Mouse (Mus musculus) right cerebral cortex, adult 2 months (tissue): ENCODE measurements around the gene Gm49383.
"Not testable (repeated sequence)": the region's sequence is repeated elsewhere in the genome, so short reads cannot be mapped to it uniquely, and the experiment has no call there.

ENCODE experiments used
- DNase-seq, 2 experiments: peaks; one replicate each; pipeline ENCODE4 v3.0.0; 2021 to 2022; ENCODE audit warnings: low spot score in 2 of 2

Gm49383 gene

GRCm38 (mm10) chr12:69198985-69199384 lies 2.1 kb upstream of the Gm49383 start:
- no peak for DNase-seq

- peak; percentile 74 to 75 for DNase-seq
These were observed 1.2 kb upstream of the Gm49383 start, which contains the start of gene Dnaaf2 for GRCm38 (mm10) chr12:69198164-69198535. Dnaaf2 (minus strand) TSS chr12:69198429.

DNA sequence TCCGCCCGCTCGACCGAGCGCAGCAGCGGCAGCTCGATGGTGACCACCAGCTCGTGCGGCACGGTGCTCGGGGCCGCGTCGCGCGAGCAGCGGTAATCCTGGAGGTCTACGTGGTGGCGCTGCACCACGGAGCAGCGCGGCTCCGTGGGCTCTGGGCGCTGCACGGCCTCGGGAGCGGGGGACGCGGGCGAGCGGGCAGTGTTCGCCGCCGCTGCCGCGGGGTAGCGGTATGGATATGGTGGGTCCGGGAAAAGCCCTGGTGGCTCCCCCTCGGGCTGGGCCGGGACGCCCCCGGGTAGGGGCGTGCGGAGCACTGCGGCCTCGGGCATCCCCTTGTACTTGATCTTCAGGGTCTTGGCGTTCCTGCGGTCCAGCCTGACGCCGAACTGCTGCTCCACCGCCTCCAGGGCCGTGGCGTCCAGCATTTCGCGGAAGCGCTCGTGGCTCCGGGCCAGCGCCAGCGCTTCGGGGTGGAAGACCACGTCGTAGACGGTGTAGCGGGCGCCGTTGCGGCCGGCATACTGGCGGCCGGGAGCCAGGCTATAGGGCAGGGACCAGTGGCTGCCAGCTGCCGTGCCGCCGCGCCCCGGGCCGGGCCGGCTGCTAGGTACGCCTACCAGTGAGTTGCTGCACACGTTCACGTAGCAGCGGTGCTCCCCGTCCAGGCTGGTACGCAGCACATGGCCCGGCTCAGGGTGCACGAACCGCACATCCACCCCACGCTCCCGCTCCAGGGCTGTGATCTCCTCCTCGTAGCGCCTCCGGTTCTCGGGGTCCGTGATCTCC lies 667 bp upstream of the Gm49383 start:
- DNase-seq, result peak in 1 of 2 experiments; percentile 43

DNA sequence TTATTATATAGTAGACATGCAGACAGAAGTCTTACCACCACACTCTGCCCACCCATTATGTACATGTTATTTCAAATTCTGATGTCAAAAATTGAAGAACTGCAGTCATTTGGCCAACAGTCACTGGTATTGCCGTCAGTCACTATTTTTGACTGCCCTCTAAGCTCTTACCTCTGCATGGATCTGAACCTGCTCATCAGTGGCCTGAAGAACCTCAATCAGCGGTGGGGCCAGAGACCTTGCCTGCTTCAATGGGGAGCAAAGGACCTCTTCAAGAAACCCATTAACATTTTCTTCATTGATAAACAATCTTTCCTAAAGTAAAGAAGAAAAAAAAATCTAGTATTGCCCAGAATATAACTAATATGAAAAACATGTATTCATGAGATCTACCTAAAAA lies 4.3 kb downstream of the Gm49383 start:
- no peak for DNase-seq

GRCm38 (mm10) chr12:69191396-69191795 lies 5.5 kb downstream of the Gm49383 start:
- no peak for DNase-seq

DNA sequence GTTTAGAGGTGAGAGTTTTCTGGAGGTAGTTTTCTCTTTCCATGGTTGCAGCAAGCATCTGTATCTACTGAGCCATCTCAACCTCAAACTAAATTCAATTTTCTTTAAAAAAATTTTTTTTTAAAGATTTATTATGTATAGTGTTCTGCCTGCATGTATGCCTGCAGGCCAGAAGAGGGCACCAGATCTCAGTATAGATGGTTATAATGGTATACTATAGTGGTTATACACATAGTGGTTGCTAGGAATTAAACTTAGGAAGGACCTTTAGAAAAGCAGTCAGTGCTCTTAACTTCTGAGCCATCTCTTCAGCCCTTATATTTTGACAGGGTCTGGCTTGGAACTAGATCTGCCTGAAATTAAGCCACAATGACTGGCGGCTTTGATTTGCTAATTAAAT lies 6.4 kb downstream of the Gm49383 start:
- DNase-seq, result no peak

GRCm38 (mm10) chr12:69190074-69190473 lies 6.8 kb downstream of the Gm49383 start:
- DNase-seq, result no peak

- no peak for DNase-seq
These were observed 10.0 kb downstream of the Gm49383 start for GRCm38 (mm10) chr12:69186811-69187471.

DNA sequence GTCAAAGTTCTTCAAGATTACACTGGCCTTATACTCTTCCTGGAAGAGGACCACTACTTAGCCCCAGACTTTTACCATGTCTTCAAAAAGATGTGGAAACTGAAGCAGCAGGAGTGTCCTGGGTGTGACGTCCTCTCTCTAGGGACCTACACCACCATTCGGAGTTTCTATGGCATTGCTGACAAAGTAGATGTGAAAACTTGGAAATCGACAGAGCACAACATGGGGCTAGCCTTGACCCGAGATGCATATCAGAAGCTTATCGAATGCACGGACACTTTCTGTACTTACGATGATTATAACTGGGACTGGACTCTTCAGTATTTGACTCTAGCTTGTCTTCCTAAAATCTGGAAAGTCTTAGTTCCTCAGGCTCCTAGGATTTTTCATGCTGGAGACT lies 11.5 kb downstream of the Gm49383 start:
- DNase-seq, result no peak

DNA sequence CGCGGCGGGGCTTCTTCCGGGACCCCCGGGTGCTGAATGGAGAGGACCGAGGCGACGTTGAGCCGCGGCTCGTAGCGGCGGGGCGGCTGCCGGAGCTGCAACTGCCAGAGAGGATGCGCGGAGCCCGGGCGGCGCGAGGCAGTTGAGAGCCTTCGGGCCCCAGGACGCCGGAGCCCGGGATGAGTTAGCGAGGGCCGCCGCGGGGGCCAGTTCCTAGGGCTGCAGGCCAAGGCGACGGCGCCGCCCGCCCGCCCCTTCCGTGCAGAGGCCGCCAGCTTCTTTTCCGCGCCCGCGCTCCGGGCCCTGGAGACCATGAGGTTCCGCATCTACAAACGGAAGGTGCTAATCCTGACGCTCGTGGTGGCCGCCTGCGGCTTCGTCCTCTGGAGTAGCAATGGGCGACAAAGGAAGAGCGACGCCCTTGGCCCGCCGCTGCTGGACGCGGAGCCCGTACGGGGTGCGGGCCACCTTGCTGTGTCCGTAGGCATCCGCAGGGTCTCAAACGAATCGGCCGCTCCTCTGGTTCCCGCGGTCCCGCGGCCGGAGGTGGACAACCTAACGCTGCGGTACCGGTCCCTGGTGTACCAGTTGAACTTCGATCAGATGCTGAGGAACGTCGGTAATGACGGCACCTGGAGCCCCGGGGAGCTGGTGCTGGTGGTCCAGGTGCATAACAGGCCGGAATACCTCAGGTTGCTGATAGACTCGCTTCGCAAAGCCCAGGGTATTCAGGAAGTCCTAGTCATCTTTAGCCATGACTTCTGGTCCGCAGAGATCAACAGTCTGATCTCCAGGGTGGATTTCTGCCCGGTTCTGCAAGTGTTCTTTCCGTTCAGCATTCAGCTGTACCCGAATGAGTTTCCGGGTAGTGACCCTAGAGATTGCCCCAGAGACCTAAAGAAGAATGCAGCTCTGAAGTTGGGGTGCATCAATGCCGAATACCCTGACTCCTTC lies 12.3 kb downstream of the Gm49383 start:
- DNase-seq, result peak; percentile 44 to 59

DNA sequence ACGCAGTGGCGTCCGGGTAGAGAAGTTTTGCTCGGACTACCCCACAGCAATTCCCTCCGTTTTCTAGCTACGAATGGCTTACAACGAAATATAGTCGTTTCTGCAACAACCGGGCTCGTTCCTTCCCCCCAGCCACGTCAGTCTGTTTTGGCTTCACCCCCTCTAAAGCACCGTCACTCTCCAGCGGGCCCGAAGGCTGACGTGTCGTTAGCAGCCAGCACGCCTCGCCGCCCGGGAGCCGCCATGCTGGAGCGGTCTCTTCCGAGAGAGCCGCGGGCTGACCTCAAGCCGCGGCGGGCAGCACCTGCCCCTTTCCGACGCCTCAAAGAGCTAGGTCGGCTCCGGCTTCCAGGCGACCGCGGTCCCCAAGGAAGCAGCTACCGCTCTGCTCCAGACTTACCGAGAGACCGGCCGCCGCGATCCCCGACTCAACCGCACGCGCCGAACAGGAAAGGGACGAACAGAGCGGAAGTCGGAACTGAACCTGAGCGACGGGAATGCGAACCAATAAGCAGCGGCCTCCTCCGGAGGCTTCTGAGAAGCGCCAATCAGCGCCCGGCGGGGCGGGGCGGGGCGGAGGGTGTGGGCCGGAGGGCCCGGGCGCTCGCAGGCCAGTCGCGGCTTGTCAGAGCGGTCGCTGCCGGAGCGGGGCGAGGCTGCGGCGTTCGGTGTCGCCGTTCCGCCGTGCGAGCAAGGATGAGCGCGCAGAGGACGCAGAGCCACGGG lies 13.2 kb downstream of the Gm49383 start, which contains the start of the genes Rpl36al and Mgat2:
Gene Rpl36al (minus strand): TSS at position 501 of the 726 bp plus-strand sequence.
Gene Mgat2 (plus strand): TSS at position 575 of the 726 bp plus-strand sequence.
- peak; percentile 98 to 99 for DNase-seq

DNA sequence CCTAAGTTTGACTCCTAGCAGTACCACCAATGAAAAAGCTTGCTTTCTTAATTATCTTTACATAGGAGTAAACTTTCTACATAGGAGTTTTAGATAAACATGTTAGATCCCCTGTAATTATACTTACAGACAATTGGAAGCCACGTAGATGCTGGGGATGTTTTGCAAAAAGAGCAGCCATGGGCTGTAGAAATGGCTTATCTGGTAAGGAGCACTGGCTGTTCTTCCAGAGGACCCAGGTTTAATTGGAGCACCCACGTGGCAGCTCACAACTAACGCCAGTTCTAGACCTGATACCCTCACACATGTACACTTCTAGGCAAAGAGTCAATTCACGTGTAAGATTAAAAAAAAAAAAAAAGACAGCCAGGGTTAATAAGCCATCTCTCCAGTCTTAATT lies 15.1 kb downstream of the Gm49383 start:
- no peak for DNase-seq

DNA sequence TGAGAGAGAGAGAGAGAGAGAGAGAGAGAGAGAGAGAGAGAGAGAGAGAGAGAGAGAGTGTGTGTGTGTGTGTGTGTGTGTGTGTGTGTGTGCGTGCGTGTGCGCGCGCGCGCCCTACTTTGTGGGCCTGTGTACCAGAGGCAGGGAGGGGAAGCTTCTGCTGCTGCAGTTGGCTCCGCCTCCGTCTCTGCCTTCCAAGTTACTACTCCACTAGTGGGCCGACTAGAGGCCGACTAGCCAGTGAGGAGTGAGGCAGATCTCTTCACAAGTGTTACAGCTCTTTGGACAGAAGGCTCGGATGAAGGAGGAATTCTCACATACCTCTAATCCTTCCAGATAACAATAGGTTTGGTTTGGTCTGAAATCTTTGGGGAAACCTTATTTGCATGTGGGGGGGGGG lies 17.5 kb downstream of the Gm49383 start:
- no peak for DNase-seq

DNA sequence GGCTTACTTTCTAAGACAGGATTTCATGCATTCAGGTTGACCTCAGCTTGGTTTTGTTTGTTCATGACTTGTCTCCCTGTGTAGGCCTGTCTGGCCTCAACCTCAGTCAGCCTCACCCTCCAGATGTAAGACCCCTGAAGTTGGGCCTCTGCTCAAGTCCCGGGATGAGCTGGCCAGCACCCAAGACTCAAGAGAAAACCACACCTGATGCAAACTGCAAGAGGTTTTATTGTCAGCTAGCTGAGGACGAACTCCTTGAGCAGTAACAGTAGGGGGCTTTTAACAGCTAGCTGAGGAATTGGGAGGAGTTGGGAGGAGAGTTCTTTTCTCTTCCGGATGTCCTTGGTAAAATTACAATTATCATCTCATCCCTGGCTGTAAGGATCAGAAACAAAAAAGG lies 19.4 kb downstream of the Gm49383 start:
- no peak for DNase-seq

- DNase-seq, result no peak
These were observed 20.9 kb downstream of the Gm49383 start for GRCm38 (mm10) chr12:69175975-69176374.

GRCm38 (mm10) chr12:69171307-69171706 lies 25.6 kb downstream of the Gm49383 start:
- no peak for DNase-seq

DNA sequence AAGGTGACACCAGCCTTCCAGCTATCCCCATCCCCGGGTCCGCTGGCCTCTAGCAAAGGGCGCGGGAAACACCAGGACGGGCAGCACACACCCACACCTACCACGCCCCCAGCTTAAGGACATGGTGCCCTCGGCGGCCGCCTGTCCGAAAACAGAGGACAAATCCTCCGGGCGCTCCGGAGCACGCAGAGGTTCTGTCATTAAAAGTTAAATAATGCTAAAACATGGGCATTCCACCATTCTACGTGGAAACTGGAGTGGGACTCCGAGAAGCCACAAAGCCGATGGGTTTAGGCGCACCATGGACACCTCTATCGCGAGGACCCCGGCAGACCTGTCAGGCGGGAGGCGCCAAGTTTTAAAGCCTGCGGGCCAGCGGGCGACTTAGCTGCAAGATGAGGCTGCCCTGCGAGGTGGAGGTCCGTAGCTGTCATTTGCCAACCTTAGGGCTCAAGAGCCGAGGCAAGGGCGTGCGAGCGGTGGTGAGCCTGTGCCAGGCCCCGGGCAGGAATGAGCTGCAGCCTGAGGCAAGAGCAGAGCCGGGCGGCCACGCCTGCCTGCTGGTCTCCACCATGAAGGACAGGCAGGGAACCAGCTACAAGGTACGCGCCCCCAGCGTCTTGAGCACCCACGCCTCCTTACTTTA lies 28.3 kb downstream of the Gm49383 start, which contains the start of gene Lrr1:
Gene Lrr1 (plus strand): TSS at position 354 of the 646 bp plus-strand sequence.
- peak; percentile 85 to 92 for DNase-seq

- no peak for DNase-seq
These were observed 29.0 kb downstream of the Gm49383 start for GRCm38 (mm10) chr12:69167656-69168460.

GRCm38 (mm10) chr12:69166861-69167581 lies 29.9 kb downstream of the Gm49383 start:
- not testable (repeated sequence) for DNase-seq
